Mouse (Mus musculus) embryonic facial prominence, embryonic 11.5 days (tissue): Measurements from ENCODE around the gene Tdp1. TPM values are rescaled to one million over a fixed set of nuclear protein-coding genes. Genes with fewer than 3 reads are reported as not detected.

Source experiments
- ATAC-seq: fragments of 200-750 bp; cut with Nextera tagmentation; replicated peaks from 2 replicates; pipeline ENCODE4 v1.8.0; 2017; ENCODE audit warnings: low read depth; ENCODE audit not compliant: insufficient number of reproducible peaks, low FRiP score, low TSS enrichment
- DNase-seq: peaks from one replicate; pipeline ENCODE4 v3.0.0-alpha.2; 2015; ENCODE audit warnings: low spot score
- H3K27ac ChIP-seq: fragments of 300-500 bp; sonication (generic); replicated peaks from 2 replicates; pipeline ENCODE4 v1.5.1; 2014; ENCODE audit warnings: mild to moderate bottlenecking, low read depth, low read length, control low read depth
- H3K27me3 ChIP-seq: fragments of 300-500 bp; sonication (generic); 2 replicates; pipeline ENCODE4 v1.6.1; 2014; ENCODE audit warnings: mild to moderate bottlenecking, low read length, moderate library complexity, mixed read lengths; ENCODE audit not compliant: control insufficient read depth, insufficient read depth
- H3K36me3 ChIP-seq: fragments of 300-500 bp; sonication (generic); replicated peaks from 2 replicates; pipeline ENCODE4 v1.6.1; 2014; ENCODE audit warnings: low read depth, mild to moderate bottlenecking, low read length, moderate library complexity, mixed read lengths; ENCODE audit not compliant: control insufficient read depth, insufficient read depth
- H3K4me1 ChIP-seq: fragments of 300-500 bp; sonication (generic); 2 replicates; pipeline ENCODE4 v1.6.1; 2014; ENCODE audit warnings: low read length, mixed read lengths; ENCODE audit not compliant: control insufficient read depth, insufficient read depth
- H3K4me2 ChIP-seq: fragments of 300-500 bp; sonication (generic); 2 replicates; pipeline ENCODE4 v1.6.1; 2014; ENCODE audit warnings: low read depth, mild to moderate bottlenecking, control low read depth, low read length, moderate library complexity
- H3K4me3 ChIP-seq: fragments of 300-500 bp; sonication (generic); 2 replicates; pipeline ENCODE4 v1.5.1; 2014; ENCODE audit warnings: low read depth, low read length, control low read depth
- H3K9ac ChIP-seq: fragments of 300-500 bp; sonication (generic); replicated peaks from 2 replicates; pipeline ENCODE4 v1.6.1; 2014; ENCODE audit warnings: mild to moderate bottlenecking, control low read depth, low read length
- H3K9me3 ChIP-seq: fragments of 300-500 bp; sonication (generic); replicated peaks from 2 replicates; pipeline ENCODE4 v1.6.1; 2016; ENCODE audit warnings: mild to moderate bottlenecking, low read length, inconsistent platforms, mixed read lengths; ENCODE audit not compliant: control insufficient read depth
- WGBS: fragments of 180-500 bp; shearing (Covaris S2); extraction: QIAGEN DNeasy Blood & Tissue Kit; methylation state at CpG from one replicate; pipeline ENCODE4 v1.1.7; 2014; 5-methylcytosine and 5-hydroxymethylcytosine counted together
- polyA plus RNA-seq: library from polyadenylated mRNA; unstranded; fragments of >200 nt; fragmentation: Nextera tagmentation; extraction: Ambion mirVana; gene quantifications from 2 replicates; pipeline ENCODE4 v1.2.1, GENCODE M21; 2014

Gene Tdp1
- polyA plus RNA-seq, 1 experiment from 2014 or later, result 83.1 TPM

DNA sequence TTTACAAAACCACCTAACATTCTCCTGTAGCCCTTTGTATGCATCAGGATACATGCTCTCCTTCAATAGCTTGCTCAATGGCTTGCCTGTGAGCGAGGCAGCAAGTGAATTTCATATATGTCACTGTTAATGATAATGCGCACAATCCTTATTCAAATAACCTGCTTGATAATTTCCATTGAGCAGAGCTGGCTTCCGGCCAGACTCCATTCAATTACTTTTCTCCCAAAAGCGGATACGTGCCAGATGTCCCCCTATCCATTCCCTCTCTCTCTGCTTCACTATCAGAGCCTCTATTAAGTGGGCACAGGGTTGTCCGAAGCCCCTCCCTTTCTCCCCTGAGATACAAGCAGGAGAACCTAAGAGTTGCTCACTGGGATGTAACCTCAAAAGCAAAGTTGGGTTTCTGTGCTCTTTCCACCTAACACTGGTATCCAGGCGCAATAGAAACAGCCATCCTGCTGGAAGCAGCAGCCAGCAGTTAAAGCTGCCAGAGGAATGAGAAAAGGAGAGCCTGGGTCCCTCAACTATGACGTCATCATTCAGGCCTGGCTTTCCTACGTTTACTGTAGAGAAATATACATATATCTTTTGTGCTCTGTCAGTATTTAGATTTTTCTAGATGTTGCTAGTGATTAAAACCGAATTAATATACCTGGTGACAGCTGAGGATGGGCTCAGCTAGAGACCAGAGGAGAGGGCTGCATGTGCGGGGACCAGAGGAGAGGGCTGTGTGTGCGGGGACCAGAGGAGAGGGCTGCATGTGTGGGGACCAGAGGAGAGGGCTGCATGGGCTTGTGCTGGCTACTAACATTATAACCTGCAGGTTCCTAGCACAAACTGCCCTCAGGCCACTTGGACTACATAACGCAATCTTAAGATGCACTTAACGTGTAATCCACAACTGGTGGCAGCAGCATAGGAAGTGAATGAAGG is 30.7 kb upstream of the Tdp1 start:
- Histone ChIP-seq H3K4me1 (no peaks in the 10 kb centered on the region), H3K4me2 (no peak overlapping the region), H3K27ac (no peak overlapping the region), H3K9me3 (no peaks in the 10 kb centered on the region), H3K4me3 (no peak overlapping the region), H3K27me3 (no peaks in the 10 kb centered on the region), H3K36me3 (no peaks in the 10 kb centered on the region), H3K9ac (no peak overlapping the region)
- ATAC-seq (no peak), DNase-seq (no peak)
- 87% methylated on average over 14 of the region's 14 CpGs for WGBS

DNA sequence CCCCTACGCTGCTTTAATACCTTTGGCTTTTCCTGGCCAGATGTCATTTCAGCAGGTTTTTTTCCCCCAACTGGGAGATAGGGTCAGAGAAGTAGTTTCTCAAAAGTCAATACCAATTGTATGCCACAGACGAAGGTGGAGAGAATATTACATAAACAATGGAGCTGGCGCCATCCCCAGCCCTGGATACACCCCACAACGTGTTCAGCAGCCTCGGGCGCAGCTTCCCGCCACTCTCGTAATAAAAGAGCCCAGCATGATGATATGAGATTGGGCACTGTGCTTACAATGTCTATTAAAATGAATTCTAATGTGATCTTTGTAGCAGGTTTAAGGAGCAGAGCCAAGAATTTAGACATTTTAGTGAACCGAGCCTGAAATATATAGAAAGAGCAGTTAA is 28.3 kb upstream of the Tdp1 start:
- Histone ChIP-seq H3K4me3 (no peak overlapping the region), H3K9ac (no peak overlapping the region), H3K36me3 (no peaks in the 10 kb centered on the region), H3K27ac (no peak overlapping the region), H3K4me1 (no peaks in the 10 kb centered on the region), H3K27me3 (no peaks in the 10 kb centered on the region), H3K9me3 (no peaks in the 10 kb centered on the region), H3K4me2 (no peak overlapping the region)
- ATAC-seq (no peak), DNase-seq (no peak)
- WGBS, result 85% methylated on average over 9 of the region's 9 CpGs

DNA sequence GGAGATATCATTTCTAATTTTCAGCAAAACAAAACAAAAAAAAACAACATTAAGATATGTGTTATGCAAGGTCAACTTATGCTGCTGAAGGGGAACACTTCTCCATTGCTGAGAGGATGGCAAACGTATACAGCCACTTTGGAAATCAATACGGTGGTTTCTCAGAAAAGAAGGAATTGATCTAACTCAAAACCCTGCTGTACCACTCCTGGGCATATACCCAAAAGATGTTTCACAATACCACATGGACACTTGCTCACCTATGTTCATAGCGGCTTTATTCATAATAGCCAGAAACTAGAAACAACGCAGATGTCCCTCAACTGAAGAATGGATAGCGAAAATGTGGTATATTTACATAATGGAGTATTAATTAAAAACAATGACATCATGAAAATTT is 25.7 kb upstream of the Tdp1 start:
- H3K9ac ChIP-seq, result no peak overlapping the region
- no peak for DNase-seq
- no peak overlapping the region for H3K4me2 ChIP-seq
- no peaks in the 10 kb centered on the region for H3K27me3 ChIP-seq
- H3K27ac ChIP-seq, result no peak overlapping the region
- no peaks in the 10 kb centered on the region for H3K4me1 ChIP-seq
- 94% methylated on average over 5 of the region's 5 CpGs for WGBS
- no peak overlapping the region for H3K4me3 ChIP-seq
- H3K9me3 ChIP-seq, result no peaks in the 10 kb centered on the region
- H3K36me3 ChIP-seq, result no peaks in the 10 kb centered on the region
- ATAC-seq, result no peak

DNA sequence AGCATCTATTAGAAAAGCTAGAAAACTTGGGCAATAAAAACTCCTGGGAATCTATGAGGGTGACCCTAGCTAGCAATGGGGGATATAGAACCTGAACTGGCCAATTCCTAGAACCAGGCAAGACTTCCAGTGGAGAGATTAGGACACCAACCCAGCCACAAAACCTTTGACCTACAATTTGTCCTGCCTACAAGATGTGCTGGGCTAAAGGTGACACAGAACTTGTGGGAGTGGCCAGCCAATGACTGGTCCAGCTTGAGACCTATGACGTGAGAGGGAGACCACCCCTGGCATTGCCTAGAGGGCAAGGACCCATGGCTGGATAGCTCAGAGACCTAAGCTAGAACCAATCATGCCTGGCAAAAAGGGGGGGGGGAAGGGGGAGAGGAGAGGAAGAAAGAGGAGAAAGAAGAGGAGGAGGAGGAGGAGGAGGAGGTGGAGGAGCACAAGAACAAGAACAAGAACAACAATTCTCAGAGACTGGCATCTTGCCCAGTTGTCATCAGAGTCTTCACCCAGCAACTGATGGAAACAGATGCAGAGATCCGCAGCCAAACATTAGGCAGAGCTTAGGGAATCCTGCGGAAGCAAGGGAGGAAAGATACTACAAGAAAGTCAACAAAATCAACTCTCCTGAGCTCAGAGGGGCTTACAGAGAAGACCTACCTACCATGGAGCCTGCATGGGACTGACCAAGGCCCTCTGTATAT is 24.8 kb upstream of the Tdp1 start:
- no peak overlapping the region for H3K4me3 ChIP-seq
- ATAC-seq, result no peak
- H3K4me1 ChIP-seq, result no peaks in the 10 kb centered on the region
- no peak overlapping the region for H3K9ac ChIP-seq
- no peaks in the 10 kb centered on the region for H3K36me3 ChIP-seq
- 83% methylated on average over 3 of the region's 3 CpGs for WGBS
- DNase-seq, result no peak
- H3K4me2 ChIP-seq, result no peak overlapping the region
- H3K27ac ChIP-seq, result no peak overlapping the region
- no peaks in the 10 kb centered on the region for H3K9me3 ChIP-seq
- H3K27me3 ChIP-seq, result no peaks in the 10 kb centered on the region

DNA sequence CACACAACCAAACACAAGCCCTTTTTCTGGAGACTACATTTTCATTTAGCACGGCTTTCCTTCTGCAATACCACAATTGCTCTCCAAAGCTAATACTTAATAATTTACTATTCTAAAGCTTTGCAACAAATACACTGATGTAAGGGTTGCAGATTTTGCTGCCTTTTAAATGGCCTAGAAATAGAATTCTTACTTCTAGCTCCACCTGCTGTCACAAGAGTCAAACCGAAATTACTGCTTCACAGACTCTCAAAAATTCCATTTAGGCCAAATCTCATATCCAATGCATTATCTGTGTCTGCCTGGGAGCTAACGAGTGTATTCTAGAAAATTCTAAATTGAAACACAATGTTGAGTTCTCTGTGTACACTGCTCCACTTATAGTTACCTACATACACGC is 23.3 kb upstream of the Tdp1 start:
- Histone ChIP-seq H3K9me3 (no peaks in the 10 kb centered on the region), H3K9ac (no peak overlapping the region), H3K4me3 (no peak overlapping the region), H3K4me1 (no peaks in the 10 kb centered on the region), H3K27me3 (no peaks in the 10 kb centered on the region), H3K36me3 (no peaks in the 10 kb centered on the region), H3K27ac (no peak overlapping the region), H3K4me2 (no peak overlapping the region)
- ATAC-seq (no peak), DNase-seq (no peak)
- 81% methylated on average over 4 of the region's 4 CpGs for WGBS

DNA sequence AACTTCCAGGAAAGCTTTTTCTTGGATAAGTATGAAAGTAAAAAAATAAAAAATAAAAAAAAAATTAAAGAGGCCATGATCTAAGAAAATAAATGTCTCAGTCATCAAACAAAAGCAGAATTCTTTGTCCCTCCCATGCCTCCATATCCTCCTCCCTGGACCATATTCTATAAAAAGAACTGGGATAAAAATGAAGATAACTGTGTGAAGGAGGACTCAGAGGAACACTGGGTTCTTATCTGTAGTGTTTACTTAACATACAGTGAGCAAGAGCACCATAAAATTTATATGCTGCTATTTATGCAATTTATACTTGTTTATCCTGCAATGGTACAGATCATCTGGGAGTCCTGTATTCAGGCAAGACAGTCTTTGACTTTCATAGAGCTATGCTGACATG is 19.7 kb upstream of the Tdp1 start:
- no peaks in the 10 kb centered on the region for H3K4me1 ChIP-seq
- ATAC-seq (no peak), DNase-seq (no peak)
- no peak overlapping the region for H3K27ac ChIP-seq
- H3K9me3 ChIP-seq, result no peaks in the 10 kb centered on the region
- no peaks in the 10 kb centered on the region for H3K36me3 ChIP-seq
- no peaks in the 10 kb centered on the region for H3K27me3 ChIP-seq
- no peak overlapping the region for H3K4me2 ChIP-seq
- H3K4me3 ChIP-seq, result no peak overlapping the region
- H3K9ac ChIP-seq, result no peak overlapping the region

DNA sequence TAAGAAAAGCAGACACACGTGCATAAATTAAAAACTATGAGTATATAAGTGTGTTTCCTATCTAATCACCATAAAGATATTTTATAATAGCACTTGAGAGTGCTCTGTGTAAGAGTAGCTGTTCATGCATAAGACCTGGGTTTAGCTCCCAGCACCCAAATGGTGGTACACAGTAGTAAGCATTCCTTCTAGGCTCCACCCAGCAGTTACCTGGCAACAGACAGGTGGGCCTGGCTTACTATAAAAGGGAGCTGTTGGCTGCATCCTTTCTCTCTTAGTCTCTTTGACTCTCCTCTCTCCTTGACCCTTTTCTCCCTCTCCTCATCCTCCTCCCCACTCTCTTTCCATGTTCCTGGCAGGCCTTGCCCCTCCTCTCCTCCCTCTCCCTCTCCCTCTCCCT is 15.5 kb upstream of the Tdp1 start:
- H3K27ac ChIP-seq, result no peak overlapping the region
- H3K4me2 ChIP-seq, result no peak overlapping the region
- no peaks in the 10 kb centered on the region for H3K9me3 ChIP-seq
- H3K27me3 ChIP-seq, result no peaks in the 10 kb centered on the region
- ATAC-seq (no peak), DNase-seq (no peak)
- no peaks in the 10 kb centered on the region for H3K4me1 ChIP-seq
- 95% methylated on average over 1 of the region's 1 CpGs for WGBS
- H3K4me3 ChIP-seq, result no peak overlapping the region
- H3K36me3 ChIP-seq, result no peaks in the 10 kb centered on the region
- no peak overlapping the region for H3K9ac ChIP-seq

DNA sequence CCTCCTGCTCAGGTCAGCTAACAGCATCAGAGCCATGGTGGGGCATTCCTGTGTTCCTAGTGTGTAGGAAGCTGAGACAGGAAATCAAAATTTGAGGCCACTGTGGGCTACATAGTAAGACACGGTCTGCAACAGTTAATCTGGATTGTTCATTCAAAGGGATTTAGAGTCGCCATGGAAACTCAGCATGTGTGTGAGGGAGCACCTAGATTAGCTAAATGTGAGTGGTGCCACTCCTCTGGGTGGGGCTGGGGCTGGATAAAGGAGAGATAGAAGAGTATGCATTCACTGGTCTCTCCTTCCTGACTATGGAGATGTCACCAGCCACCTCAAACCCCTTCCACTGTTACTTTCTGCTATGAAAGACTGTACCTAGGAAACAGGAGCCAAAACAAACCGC is 10.9 kb upstream of the Tdp1 start:
- Histone ChIP-seq H3K4me3 (no peak overlapping the region), H3K4me2 (no peak overlapping the region), H3K36me3 (no peaks in the 10 kb centered on the region), H3K4me1 (no peaks in the 10 kb centered on the region), H3K9me3 (no peaks in the 10 kb centered on the region), H3K9ac (no peak overlapping the region), H3K27me3 (no peaks in the 10 kb centered on the region), H3K27ac (no peak overlapping the region)
- ATAC-seq (no peak), DNase-seq (no peak)
- WGBS, result 55% methylated on average over 3 of the region's 3 CpGs
